Mouse (Mus musculus) heart, embryonic 11.5 days (tissue): ENCODE measurements around the gene Magi2. TPM values are rescaled to one million over a fixed set of nuclear protein-coding genes. Genes with fewer than 3 reads are reported as not detected.

Source experiments
- ATAC-seq: fragments of 200-750 bp; cut with Nextera tagmentation; replicated peaks from 2 replicates; pipeline ENCODE4 v1.8.0; 2017; ENCODE audit warnings: moderate library complexity; ENCODE audit not compliant: insufficient number of reproducible peaks, low FRiP score, low TSS enrichment
- H3K27ac ChIP-seq: fragments of 300-500 bp; sonication (generic); 2 replicates; pipeline ENCODE4 v1.5.1; 2014; ENCODE audit warnings: mild to moderate bottlenecking, low read depth, low read length
- H3K27me3 ChIP-seq: fragments of 300-500 bp; sonication (generic); 2 replicates; pipeline ENCODE4 v1.6.1; 2014; ENCODE audit warnings: mild to moderate bottlenecking, low read length, mixed read lengths; ENCODE audit not compliant: control insufficient read depth, insufficient read depth
- H3K36me3 ChIP-seq: fragments of 300-500 bp; sonication (generic); 2 replicates; pipeline ENCODE4 v1.6.1; 2014; ENCODE audit warnings: mild to moderate bottlenecking, low read length, moderate library complexity, mixed read lengths; ENCODE audit not compliant: control insufficient read depth, insufficient read depth
- H3K4me1 ChIP-seq: fragments of 300-500 bp; sonication (generic); 2 replicates; pipeline ENCODE4 v1.6.1; 2014; ENCODE audit warnings: low read length; ENCODE audit not compliant: control insufficient read depth, insufficient read depth
- H3K4me2 ChIP-seq: fragments of 300-500 bp; sonication (generic); 2 replicates; pipeline ENCODE4 v1.6.1; 2014; ENCODE audit warnings: mild to moderate bottlenecking, moderate library complexity
- H3K4me3 ChIP-seq: fragments of 300-500 bp; sonication (generic); 2 replicates; pipeline ENCODE4 v1.5.1; 2014; ENCODE audit warnings: low read depth, low read length
- H3K9ac ChIP-seq: fragments of 300-500 bp; sonication (generic); 2 replicates; pipeline ENCODE4 v1.6.1; 2014; ENCODE audit warnings: mild to moderate bottlenecking, low read depth, low read length, moderate library complexity
- H3K9me3 ChIP-seq: fragments of 300-500 bp; sonication (generic); replicated peaks from 2 replicates; pipeline ENCODE4 v1.6.1; 2016; ENCODE audit warnings: low read length; ENCODE audit not compliant: control insufficient read depth
- WGBS: fragments of 180-500 bp; shearing (Covaris S2); extraction: QIAGEN DNeasy Blood & Tissue Kit; methylation state at CpG from one replicate; pipeline ENCODE4 v1.1.7; 2014; ENCODE audit not compliant: insufficient replicate concordance; 5-methylcytosine and 5-hydroxymethylcytosine counted together
- polyA plus RNA-seq: library from polyadenylated mRNA; unstranded; fragments of >200 nt; fragmentation: Nextera tagmentation; extraction: Ambion mirVana; gene quantifications from 2 replicates; pipeline ENCODE4 v1.2.1, GENCODE M21; 2014

Magi2 gene
- polyA plus RNA-seq, 1 experiment from 2014 or later, result 2.5 TPM

DNA sequence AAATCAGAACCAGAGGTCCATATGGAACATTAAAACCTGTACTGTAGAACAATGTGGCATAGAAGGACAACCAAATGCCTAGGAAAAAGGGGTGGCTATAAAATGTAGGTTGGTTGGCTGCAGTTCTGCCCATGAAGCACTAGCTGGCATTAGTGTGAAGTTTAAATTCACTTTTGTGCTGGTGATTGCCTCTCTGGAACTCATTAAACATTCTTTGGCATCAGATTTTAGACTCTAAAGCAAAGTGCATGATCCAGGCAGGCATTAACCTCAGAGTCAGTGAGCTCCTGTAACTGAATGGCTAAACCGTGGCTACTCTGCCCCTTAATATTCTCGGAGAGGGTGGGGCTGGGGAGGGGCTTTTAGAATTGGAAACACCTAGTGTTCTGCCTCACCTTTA, 706.4 kb downstream of the Magi2 start:
- Histone ChIP-seq H3K27me3 (no peaks in the 10 kb centered on the region), H3K9ac (no peak overlapping the region), H3K4me3 (no peak overlapping the region), H3K27ac (no peak overlapping the region), H3K4me2 (no peak overlapping the region), H3K36me3 (no peaks in the 10 kb centered on the region), H3K4me1 (no peaks in the 10 kb centered on the region), H3K9me3 (no peaks in the 10 kb centered on the region)
- ATAC-seq, result no peak
- WGBS, result 75% methylated on average over 2 of the region's 2 CpGs

DNA sequence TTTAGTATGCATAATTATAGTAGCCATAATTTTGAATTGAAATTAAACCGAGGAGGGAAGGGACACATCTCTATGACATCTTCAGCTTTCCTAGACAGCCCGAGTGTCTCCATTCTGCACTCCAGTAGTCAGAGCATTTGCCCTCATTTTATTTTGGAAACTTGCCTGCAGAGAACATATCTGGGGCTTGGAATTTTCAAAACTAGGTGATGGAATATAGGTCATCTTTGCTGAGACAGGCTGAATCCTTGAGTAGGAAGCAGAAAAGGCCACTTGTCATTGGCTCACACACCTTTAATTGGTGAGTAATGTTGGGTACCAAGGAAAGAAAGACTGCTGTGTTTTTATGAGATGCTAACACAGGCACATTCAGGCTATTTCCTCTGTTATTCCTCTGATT, 724.3 kb downstream of the Magi2 start:
- no peaks in the 10 kb centered on the region for H3K9me3 ChIP-seq
- no peaks in the 10 kb centered on the region for H3K27me3 ChIP-seq
- no peaks in the 10 kb centered on the region for H3K4me1 ChIP-seq
- H3K27ac ChIP-seq, result no peak overlapping the region
- no peak overlapping the region for H3K9ac ChIP-seq
- H3K4me3 ChIP-seq, result no peak overlapping the region
- 72% methylated on average over 2 of the region's 2 CpGs for WGBS
- no peak overlapping the region for H3K4me2 ChIP-seq
- ATAC-seq, result no peak
- H3K36me3 ChIP-seq, result no peaks in the 10 kb centered on the region

DNA sequence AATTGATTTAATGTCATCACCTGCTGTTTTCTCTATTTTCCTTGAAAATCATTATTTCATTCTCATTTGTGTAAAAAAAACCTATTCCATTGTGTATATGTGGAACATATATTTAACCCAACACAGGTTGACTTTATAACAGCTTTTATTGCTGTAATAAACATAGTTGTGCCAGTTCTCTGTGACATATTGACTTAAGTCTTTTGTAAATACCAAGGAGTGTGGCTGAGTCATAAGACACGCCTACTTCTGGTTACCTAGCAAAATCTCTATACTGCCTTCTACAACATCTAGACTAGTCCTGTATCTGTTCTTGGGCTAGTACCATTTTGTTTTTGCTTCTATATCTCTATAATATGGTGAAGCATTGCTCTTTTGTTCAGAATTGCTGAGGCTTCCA, 737.3 kb downstream of the Magi2 start:
- H3K4me3 ChIP-seq, result no peak overlapping the region
- H3K4me1 ChIP-seq, result no peaks in the 10 kb centered on the region
- H3K4me2 ChIP-seq, result no peak overlapping the region
- H3K36me3 ChIP-seq, result no peaks in the 10 kb centered on the region
- no peak overlapping the region for H3K27ac ChIP-seq
- H3K27me3 ChIP-seq, result no peaks in the 10 kb centered on the region
- no peak overlapping the region for H3K9ac ChIP-seq
- no peaks in the 10 kb centered on the region for H3K9me3 ChIP-seq
- no peak for ATAC-seq
- WGBS, result 78% methylated on average over 1 of the region's 1 CpGs

DNA sequence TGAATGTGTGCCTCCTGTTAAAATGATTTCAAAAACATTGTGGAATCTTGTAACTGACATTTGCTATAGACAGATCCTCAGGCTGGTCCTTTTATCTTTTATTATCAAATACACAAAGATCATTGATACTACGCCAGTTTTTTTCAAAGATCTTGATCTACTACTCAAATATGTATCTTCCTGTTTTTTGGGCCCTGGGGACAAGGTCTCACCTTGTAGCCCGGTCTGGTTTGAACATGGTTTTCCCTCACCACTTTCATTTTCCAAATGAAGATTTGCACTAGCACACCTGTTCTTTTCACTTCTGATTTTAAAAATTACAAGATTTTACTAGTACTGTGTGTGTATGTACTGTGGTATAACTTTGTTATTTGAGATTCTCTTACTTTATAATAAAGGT, 745.9 kb downstream of the Magi2 start:
- Histone ChIP-seq H3K9ac (no peak overlapping the region), H3K36me3 (no peaks in the 10 kb centered on the region), H3K4me3 (no peak overlapping the region), H3K4me2 (no peak overlapping the region), H3K9me3 (no peaks in the 10 kb centered on the region), H3K4me1 (no peaks in the 10 kb centered on the region), H3K27ac (no peak overlapping the region), H3K27me3 (no peaks in the 10 kb centered on the region)
- ATAC-seq, result no peak
- WGBS, result 76% methylated on average over 2 of the region's 2 CpGs

DNA sequence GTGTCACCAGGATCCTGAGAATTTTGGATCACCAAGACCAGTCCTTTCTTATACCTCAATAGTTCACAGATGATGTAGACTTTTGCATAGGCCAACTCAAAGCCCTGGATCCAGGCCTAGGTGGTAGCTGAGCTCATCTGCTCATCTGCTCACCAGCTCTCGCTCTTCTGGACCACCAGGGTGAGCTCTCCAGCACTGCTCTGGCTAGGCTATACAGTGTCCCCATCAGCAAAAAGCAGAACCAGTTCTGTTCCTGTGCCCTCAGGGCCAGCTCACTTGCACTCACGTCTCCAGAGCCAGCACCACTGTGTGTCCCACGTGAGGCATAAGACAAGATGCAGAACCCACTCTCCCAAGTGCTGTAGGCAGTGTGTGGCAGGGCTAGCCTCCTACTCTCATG, 747.0 kb downstream of the Magi2 start:
- WGBS, result 79% methylated on average over 3 of the region's 3 CpGs
- no peak overlapping the region for H3K4me2 ChIP-seq
- no peaks in the 10 kb centered on the region for H3K36me3 ChIP-seq
- H3K9ac ChIP-seq, result no peak overlapping the region
- H3K4me1 ChIP-seq, result no peaks in the 10 kb centered on the region
- no peak overlapping the region for H3K4me3 ChIP-seq
- no peak overlapping the region for H3K27ac ChIP-seq
- no peak for ATAC-seq
- no peaks in the 10 kb centered on the region for H3K27me3 ChIP-seq
- H3K9me3 ChIP-seq, result no peaks in the 10 kb centered on the region

DNA sequence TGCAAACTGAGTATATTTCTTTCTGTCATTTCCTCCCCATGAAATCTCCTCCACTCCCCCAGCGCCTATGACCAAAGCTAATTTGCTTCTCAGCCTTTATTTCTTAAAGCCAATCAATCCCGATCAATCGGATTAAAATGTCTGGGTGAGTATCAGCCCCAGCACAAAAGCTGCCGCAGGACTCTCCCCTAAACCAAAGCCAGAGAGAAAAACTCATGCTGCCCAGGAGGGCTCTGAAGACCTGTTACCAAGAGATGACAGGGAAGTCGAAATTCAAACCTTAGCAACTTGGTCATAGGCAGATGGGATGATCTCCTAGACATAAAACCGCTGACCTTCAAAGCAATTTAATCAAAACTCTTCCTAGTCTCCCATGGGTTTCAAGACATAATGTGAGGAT, 754.7 kb downstream of the Magi2 start:
- ATAC-seq, result no peak
- Histone ChIP-seq H3K36me3 (no peaks in the 10 kb centered on the region), H3K4me1 (no peaks in the 10 kb centered on the region), H3K27ac (no peak overlapping the region), H3K9me3 (no peaks in the 10 kb centered on the region), H3K4me3 (no peak overlapping the region), H3K27me3 (no peaks in the 10 kb centered on the region), H3K9ac (no peak overlapping the region), H3K4me2 (no peak overlapping the region)
- 80% methylated on average over 6 of the region's 6 CpGs for WGBS

DNA sequence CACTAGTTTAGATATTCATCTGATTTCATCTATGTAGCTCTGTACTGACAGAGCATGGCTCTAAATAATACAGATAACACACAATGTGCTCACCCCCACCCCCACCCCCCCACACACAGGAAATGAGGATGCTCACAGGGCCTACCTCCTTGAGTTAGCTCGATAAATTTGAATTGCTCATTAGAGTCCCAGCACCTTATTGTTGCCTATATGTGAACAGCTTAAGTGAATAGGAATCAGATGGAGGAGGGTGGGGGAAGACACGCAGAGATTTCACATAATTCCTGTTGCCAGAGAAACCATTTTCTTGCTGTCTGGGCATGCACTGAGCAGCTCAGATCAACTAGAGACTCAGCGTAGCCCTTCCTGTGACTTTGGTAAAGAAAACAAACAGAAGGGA, 755.2 kb downstream of the Magi2 start:
- Histone ChIP-seq H3K36me3 (no peaks in the 10 kb centered on the region), H3K4me3 (no peak overlapping the region), H3K4me1 (no peaks in the 10 kb centered on the region), H3K9me3 (no peaks in the 10 kb centered on the region), H3K27me3 (no peaks in the 10 kb centered on the region), H3K9ac (no peak overlapping the region), H3K27ac (no peak overlapping the region), H3K4me2 (no peak overlapping the region)
- ATAC-seq, result no peak
- WGBS, result 66% methylated on average over 3 of the region's 3 CpGs

DNA sequence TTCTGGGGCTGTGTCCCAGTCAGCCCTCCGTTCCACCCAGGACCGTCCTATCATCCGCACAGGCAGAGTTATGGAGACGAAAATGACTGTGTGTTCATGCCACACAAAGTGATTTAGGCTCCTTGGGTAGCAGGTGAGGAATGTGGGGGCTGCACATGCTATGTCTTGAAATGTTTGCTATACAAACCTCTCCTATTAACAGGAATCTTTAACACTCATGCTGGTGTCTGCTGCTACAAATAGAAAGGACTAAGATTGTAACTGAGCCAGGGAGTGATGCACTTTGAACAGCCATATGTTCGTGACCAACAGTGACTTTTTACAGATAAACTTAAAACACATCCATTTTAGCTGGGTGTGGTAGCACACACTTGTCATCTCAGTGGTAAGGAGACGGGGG, 772.6 kb downstream of the Magi2 start:
- H3K4me1 ChIP-seq, result no peaks in the 10 kb centered on the region
- H3K27me3 ChIP-seq, result no peaks in the 10 kb centered on the region
- H3K36me3 ChIP-seq, result no peaks in the 10 kb centered on the region
- ATAC-seq, result no peak
- H3K9ac ChIP-seq, result no peak overlapping the region
- no peak overlapping the region for H3K4me3 ChIP-seq
- H3K27ac ChIP-seq, result no peak overlapping the region
- H3K4me2 ChIP-seq, result no peak overlapping the region
- WGBS, result 69% methylated on average over 6 of the region's 6 CpGs
- no peaks in the 10 kb centered on the region for H3K9me3 ChIP-seq

DNA sequence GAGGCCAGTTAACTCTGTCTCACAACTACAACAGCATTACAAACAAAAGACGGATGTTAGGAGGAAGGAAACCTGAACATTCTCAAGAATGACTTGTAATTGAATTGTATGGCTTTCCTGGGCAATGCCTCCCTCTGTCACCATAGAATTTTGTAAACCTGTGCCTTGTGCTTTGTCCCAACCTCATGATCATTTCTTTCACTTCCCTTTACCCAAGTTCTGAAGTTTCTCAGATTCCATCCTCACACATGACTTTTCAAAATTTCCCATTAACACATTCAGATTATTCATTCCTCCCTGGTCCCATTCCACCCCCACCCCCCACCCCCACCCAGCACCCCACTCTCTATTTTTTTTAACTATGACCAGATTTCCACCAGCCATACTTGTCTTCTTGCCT, 773.1 kb downstream of the Magi2 start:
- 86% methylated on average over 1 of the region's 1 CpGs for WGBS
- H3K27me3 ChIP-seq, result no peaks in the 10 kb centered on the region
- H3K4me3 ChIP-seq, result no peak overlapping the region
- no peaks in the 10 kb centered on the region for H3K36me3 ChIP-seq
- no peaks in the 10 kb centered on the region for H3K4me1 ChIP-seq
- H3K4me2 ChIP-seq, result no peak overlapping the region
- no peaks in the 10 kb centered on the region for H3K9me3 ChIP-seq
- no peak for ATAC-seq
- H3K9ac ChIP-seq, result no peak overlapping the region
- H3K27ac ChIP-seq, result no peak overlapping the region
